ENCODE assay signal across 8 mouse cellular contexts in genomic region chr19:7423656-7424030, GRCm38 (mm10). TPM values are rescaled to one million over a fixed set of nuclear protein-coding genes. Genes with fewer than 3 reads are reported as not detected.
DNase-seq lines count a peak whose midpoint lies in the region; ATAC-seq lines count a peak whose summit lies in the region.

No protein-coding gene starts in this region.

- no peaks in the 10 kb centered on the region for H3K27me3 ChIP-seq in kidney, embryonic 15.5 days
- H3K27me3 ChIP-seq in embryonic facial prominence, embryonic 14.5 days (replicated peaks; ENCODE audit: control insufficient read depth, insufficient read depth, low read length), result no peaks in the 10 kb centered on the region
- H3K27me3 ChIP-seq in intestine, embryonic 15.5 days (replicated peaks), result no peaks in the 10 kb centered on the region

- peak overlapping the region; percentile 80 for H3K27ac ChIP-seq in kidney, embryonic 15.5 days
- H3K27ac ChIP-seq in embryonic facial prominence, embryonic 14.5 days (replicated peaks; ENCODE audit: low read depth, low read length), result peak overlapping the region; percentile 65; the same call in 1 of the 2 replicates
- no peak overlapping the region for H3K27ac ChIP-seq in intestine, embryonic 15.5 days

- H3K4me2 ChIP-seq in kidney, embryonic 15.5 days, result peak overlapping the region; percentile 49
- peak overlapping the region; percentile 48 for H3K4me2 ChIP-seq in embryonic facial prominence, embryonic 14.5 days (ENCODE audit: low read depth, low read length)
- peak overlapping the region; percentile 48 for H3K4me2 ChIP-seq in intestine, embryonic 15.5 days (replicated peaks)

- H3K9me3 ChIP-seq in kidney, embryonic 15.5 days (replicated peaks), result no peaks in the 10 kb centered on the region
- H3K9me3 ChIP-seq in embryonic facial prominence, embryonic 14.5 days (ENCODE audit: control insufficient read depth, low read length), result no peaks in the 10 kb centered on the region
- H3K9me3 ChIP-seq in intestine, embryonic 15.5 days, result no peaks in the 10 kb centered on the region

- 0 out of 2 replicates have a peak overlapping the region, but pooled peaks have one; percentile 17 for H3K9ac ChIP-seq in kidney, embryonic 15.5 days
- H3K9ac ChIP-seq in embryonic facial prominence, embryonic 14.5 days (ENCODE audit: low read depth, low read length), result peak overlapping the region; percentile 50; the same call in 1 of the 2 replicates
- H3K9ac ChIP-seq in intestine, embryonic 15.5 days, result peak overlapping the region; percentile 36; the same call in 1 of the 2 replicates

- no peak; the same call in 1 of the 2 replicates for ATAC-seq in kidney, embryonic 15.5 days (replicated peaks; ENCODE audit: low FRiP score)
- ATAC-seq in embryonic facial prominence, embryonic 14.5 days (ENCODE audit: low read depth), result no peak
- ATAC-seq in intestine, embryonic 15.5 days, result no peak
- ATAC-seq in CD4-positive, CD25-positive, alpha-beta regulatory T cell, adult 4 months, result no peak

- peaks cover 64% of the 10 kb centered on the region for H3K4me1 ChIP-seq in kidney, embryonic 15.5 days
- H3K4me1 ChIP-seq in embryonic facial prominence, embryonic 14.5 days (ENCODE audit: control insufficient read depth, insufficient read depth, low read length), result peaks cover 47% of the 10 kb centered on the region
- H3K4me1 ChIP-seq in intestine, embryonic 15.5 days (replicated peaks), result peaks cover 65% of the 10 kb centered on the region

- H3K4me3 ChIP-seq in kidney, embryonic 15.5 days (replicated peaks), result peak overlapping the region; percentile 11
- H3K4me3 ChIP-seq in embryonic facial prominence, embryonic 14.5 days (ENCODE audit: low read depth, low read length), result peak overlapping the region; percentile 22; the same call in 1 of the 2 replicates
- H3K4me3 ChIP-seq in intestine, embryonic 15.5 days (replicated peaks), result 0 out of 2 replicates have a peak overlapping the region, but pooled peaks have one; percentile 15

- 28% methylated on average over 16 of the region's 16 CpGs for WGBS in kidney, embryonic 15.5 days
- 41% methylated on average over 11 of the region's 16 CpGs for WGBS in embryonic facial prominence, embryonic 14.5 days
- WGBS in intestine, embryonic 15.5 days, result 43% methylated on average over 16 of the region's 16 CpGs

- no peak for DNase-seq in kidney, postnatal 25 days
- DNase-seq in embryonic facial prominence, embryonic 14.5 days (ENCODE audit: low spot score), result no peak
- peak; percentile 36 for DNase-seq in neural tube, embryonic 10.5 days (ENCODE audit: extremely low spot score, low spot score)
- no peak for DNase-seq in urinary bladder, postnatal 36 days (ENCODE audit: low spot score in 2 of 2)
- DNase-seq in kidney, postnatal 36 days, result no peak

- H3K36me3 ChIP-seq in kidney, embryonic 15.5 days, result peaks cover 84% of the 10 kb centered on the region
- H3K36me3 ChIP-seq in embryonic facial prominence, embryonic 14.5 days (ENCODE audit: control insufficient read depth, insufficient read depth, low read length), result peaks cover 88% of the 10 kb centered on the region
- peaks cover 28% of the 10 kb centered on the region for H3K36me3 ChIP-seq in intestine, embryonic 15.5 days

RNA-seq across cellular contexts. Expression of gene 2700081O15Rik, which starts 6.2 kb away (rescaled TPM):
- 6.0 and 7.4 TPM in 2 replicates for polyA plus RNA-seq in kidney, embryonic 15.5 days (2015; fragmentation: Nextera tagmentation; extraction: Ambion mirVana)
- polyA plus RNA-seq in embryonic facial prominence, embryonic 14.5 days (2014; fragmentation: Nextera tagmentation; extraction: Ambion mirVana), result 10.3 and 11.2 TPM in 2 replicates
- polyA plus RNA-seq in intestine, embryonic 15.5 days (2015; fragmentation: Nextera tagmentation; extraction: Ambion mirVana), result 5.2 and 5.3 TPM in 2 replicates
- polyA plus RNA-seq in CD4-positive, CD25-positive, alpha-beta regulatory T cell, adult 4 months (2017; shearing (Covaris generic)), result under 1 TPM in 1 of 2 experiments, not detected in 1; 0.12 TPM

RNA-seq across cellular contexts. Expression of gene Spindoc, which starts 40.8 kb away (rescaled TPM):
- polyA plus RNA-seq in kidney, embryonic 15.5 days (2015; fragmentation: Nextera tagmentation; extraction: Ambion mirVana), result 31.5 and 33.9 TPM in 2 replicates
- polyA plus RNA-seq in embryonic facial prominence, embryonic 14.5 days (2014; fragmentation: Nextera tagmentation; extraction: Ambion mirVana), result 18.8 and 23.5 TPM in 2 replicates
- 20.4 and 20.5 TPM in 2 replicates for polyA plus RNA-seq in intestine, embryonic 15.5 days (2015; fragmentation: Nextera tagmentation; extraction: Ambion mirVana)
- polyA plus RNA-seq in CD4-positive, CD25-positive, alpha-beta regulatory T cell, adult 4 months (2017; shearing (Covaris generic)), result 1 to 10 TPM; 3.5 to 4.1 TPM

RNA-seq across cellular contexts. Expression of gene Rtn3, which starts 59.4 kb away (rescaled TPM):
- polyA plus RNA-seq in kidney, embryonic 15.5 days (2015; fragmentation: Nextera tagmentation; extraction: Ambion mirVana), result 157 TPM in 2 replicates
- polyA plus RNA-seq in embryonic facial prominence, embryonic 14.5 days (2014; fragmentation: Nextera tagmentation; extraction: Ambion mirVana), result 132 and 136 TPM in 2 replicates
- 140 and 143 TPM in 2 replicates for polyA plus RNA-seq in intestine, embryonic 15.5 days (2015; fragmentation: Nextera tagmentation; extraction: Ambion mirVana)
- 10 to 100 TPM; 26.8 to 33.7 TPM for polyA plus RNA-seq in CD4-positive, CD25-positive, alpha-beta regulatory T cell, adult 4 months (2017; shearing (Covaris generic))
